Mouse (Mus musculus): Measurements from ENCODE around the gene Cp. TPM values are rescaled to one million over a fixed set of nuclear protein-coding genes. Genes with fewer than 3 reads are reported as not detected.

Cp gene
- polyA plus RNA-seq, 1 experiment from 2014 or later = 4.2 TPM

GRCm38 (mm10) chr3:19992388-19992787, 35.5 kb downstream of the Cp start:
- no peaks in the 10 kb centered on the region for H3K27me3 ChIP-seq (ENCODE audit: control insufficient read depth, insufficient read depth, low read length)
- WGBS = 87% methylated on average over 4 of the region's 4 CpGs
- ATAC-seq (ENCODE audit: insufficient read depth, low FRiP score, low TSS enrichment) = no peak

GRCm38 (mm10) chr3:19999551-19999950, 42.7 kb downstream of the Cp start:
- H3K4me2 ChIP-seq (ENCODE audit: low read depth) = no peak overlapping the region
- H3K9me3 ChIP-seq (ENCODE audit: control insufficient read depth, low read length) = no peaks in the 10 kb centered on the region
- ATAC-seq (ENCODE audit: insufficient read depth, low FRiP score, low TSS enrichment) (no peak), DNase-seq (ENCODE audit: low spot score) (no peak)
- H3K4me3 ChIP-seq (ENCODE audit: low read depth, low read length) = no peak overlapping the region
- 80% methylated on average over 2 of the region's 2 CpGs for WGBS
- H3K36me3 ChIP-seq (ENCODE audit: control insufficient read depth, insufficient read depth, low read length) = no peaks in the 10 kb centered on the region
- H3K9ac ChIP-seq (ENCODE audit: low read length) = no peak overlapping the region
- H3K27me3 ChIP-seq (ENCODE audit: control insufficient read depth, insufficient read depth, low read length) = no peaks in the 10 kb centered on the region
- H3K4me1 ChIP-seq (ENCODE audit: control insufficient read depth, insufficient read depth, low read length) = no peaks in the 10 kb centered on the region
- no peak overlapping the region for H3K27ac ChIP-seq (ENCODE audit: low read depth, low read length)

More at GRCm38 (mm10) chr3:19992388-19992787, 35.5 kb downstream of the Cp start:
- no peak overlapping the region for H3K4me3 ChIP-seq (ENCODE audit: low read depth, low read length)
- no peak overlapping the region for H3K4me2 ChIP-seq (ENCODE audit: low read depth)
- DNase-seq (ENCODE audit: low spot score) = no peak
- no peaks in the 10 kb centered on the region for H3K36me3 ChIP-seq (ENCODE audit: control insufficient read depth, insufficient read depth, low read length)
- no peaks in the 10 kb centered on the region for H3K4me1 ChIP-seq (ENCODE audit: control insufficient read depth, insufficient read depth, low read length)
- no peaks in the 10 kb centered on the region for H3K9me3 ChIP-seq (ENCODE audit: control insufficient read depth, low read length)
- H3K27ac ChIP-seq (ENCODE audit: low read depth, low read length) = no peak overlapping the region
- no peak overlapping the region for H3K9ac ChIP-seq (ENCODE audit: low read length)

GRCm38 (mm10) chr3:20000806-20001205, 44.0 kb downstream of the Cp start:
- Histone ChIP-seq H3K4me1 (ENCODE audit: control insufficient read depth, insufficient read depth, low read length) (no peaks in the 10 kb centered on the region), H3K9ac (ENCODE audit: low read length) (no peak overlapping the region), H3K4me2 (ENCODE audit: low read depth) (no peak overlapping the region), H3K4me3 (ENCODE audit: low read depth, low read length) (no peak overlapping the region), H3K36me3 (ENCODE audit: control insufficient read depth, insufficient read depth, low read length) (no peaks in the 10 kb centered on the region), H3K27ac (ENCODE audit: low read depth, low read length) (no peak overlapping the region), H3K27me3 (ENCODE audit: control insufficient read depth, insufficient read depth, low read length) (no peaks in the 10 kb centered on the region), H3K9me3 (ENCODE audit: control insufficient read depth, low read length) (no peaks in the 10 kb centered on the region)
- no peak for ATAC-seq (ENCODE audit: insufficient read depth, low FRiP score, low TSS enrichment)
- no peak for DNase-seq (ENCODE audit: low spot score)
- 74% methylated on average over 4 of the region's 4 CpGs for WGBS

- WGBS = 82% methylated on average over 5 of the region's 5 CpGs
- Histone ChIP-seq H3K4me1 (ENCODE audit: control insufficient read depth, insufficient read depth, low read length) (no peaks in the 10 kb centered on the region), H3K9ac (ENCODE audit: low read length) (no peak overlapping the region), H3K4me2 (ENCODE audit: low read depth) (no peak overlapping the region), H3K27ac (ENCODE audit: low read depth, low read length) (no peak overlapping the region), H3K4me3 (ENCODE audit: low read depth, low read length) (no peak overlapping the region), H3K36me3 (ENCODE audit: control insufficient read depth, insufficient read depth, low read length) (no peaks in the 10 kb centered on the region), H3K9me3 (ENCODE audit: control insufficient read depth, low read length) (no peaks in the 10 kb centered on the region), H3K27me3 (ENCODE audit: control insufficient read depth, insufficient read depth, low read length) (no peaks in the 10 kb centered on the region)
- no peak for ATAC-seq (ENCODE audit: insufficient read depth, low FRiP score, low TSS enrichment)
- DNase-seq (ENCODE audit: low spot score) = no peak
These were observed 45.9 kb downstream of the Cp start for GRCm38 (mm10) chr3:20002786-20003185.

GRCm38 (mm10) chr3:20004422-20004821, 47.6 kb downstream of the Cp start:
- Histone ChIP-seq H3K4me3 (ENCODE audit: low read depth, low read length) (no peak overlapping the region), H3K36me3 (ENCODE audit: control insufficient read depth, insufficient read depth, low read length) (no peaks in the 10 kb centered on the region), H3K27ac (ENCODE audit: low read depth, low read length) (no peak overlapping the region), H3K9ac (ENCODE audit: low read length) (no peak overlapping the region), H3K9me3 (ENCODE audit: control insufficient read depth, low read length) (no peaks in the 10 kb centered on the region), H3K4me2 (ENCODE audit: low read depth) (no peak overlapping the region), H3K27me3 (ENCODE audit: control insufficient read depth, insufficient read depth, low read length) (no peaks in the 10 kb centered on the region), H3K4me1 (ENCODE audit: control insufficient read depth, insufficient read depth, low read length) (no peaks in the 10 kb centered on the region)
- DNase-seq (ENCODE audit: low spot score) = no peak
- WGBS = 88% methylated on average over 8 of the region's 8 CpGs
- no peak for ATAC-seq (ENCODE audit: insufficient read depth, low FRiP score, low TSS enrichment)

- ATAC-seq (ENCODE audit: insufficient read depth, low FRiP score, low TSS enrichment) = no peak
- no peak overlapping the region for H3K9ac ChIP-seq (ENCODE audit: low read length)
- H3K27ac ChIP-seq (ENCODE audit: low read depth, low read length) = no peak overlapping the region
- no peaks in the 10 kb centered on the region for H3K27me3 ChIP-seq (ENCODE audit: control insufficient read depth, insufficient read depth, low read length)
- DNase-seq (ENCODE audit: low spot score) = no peak
- H3K4me1 ChIP-seq (ENCODE audit: control insufficient read depth, insufficient read depth, low read length) = no peaks in the 10 kb centered on the region
- no peaks in the 10 kb centered on the region for H3K9me3 ChIP-seq (ENCODE audit: control insufficient read depth, low read length)
- 84% methylated on average over 1 of the region's 1 CpGs for WGBS
- no peak overlapping the region for H3K4me2 ChIP-seq (ENCODE audit: low read depth)
- H3K4me3 ChIP-seq (ENCODE audit: low read depth, low read length) = no peak overlapping the region
- no peaks in the 10 kb centered on the region for H3K36me3 ChIP-seq (ENCODE audit: control insufficient read depth, insufficient read depth, low read length)
These were observed 48.8 kb downstream of the Cp start for GRCm38 (mm10) chr3:20005611-20006010.

GRCm38 (mm10) chr3:20007275-20007674, 50.4 kb downstream of the Cp start:
- ATAC-seq (ENCODE audit: insufficient read depth, low FRiP score, low TSS enrichment) = no peak
- no peak overlapping the region for H3K4me3 ChIP-seq (ENCODE audit: low read depth, low read length)
- no peaks in the 10 kb centered on the region for H3K36me3 ChIP-seq (ENCODE audit: control insufficient read depth, insufficient read depth, low read length)
- H3K4me1 ChIP-seq (ENCODE audit: control insufficient read depth, insufficient read depth, low read length) = no peaks in the 10 kb centered on the region
- H3K4me2 ChIP-seq (ENCODE audit: low read depth) = no peak overlapping the region
- H3K9me3 ChIP-seq (ENCODE audit: control insufficient read depth, low read length) = no peaks in the 10 kb centered on the region
- WGBS = 92% methylated on average over 4 of the region's 4 CpGs
- H3K27me3 ChIP-seq (ENCODE audit: control insufficient read depth, insufficient read depth, low read length) = no peaks in the 10 kb centered on the region
- no peak for DNase-seq (ENCODE audit: low spot score)
- no peak overlapping the region for H3K27ac ChIP-seq (ENCODE audit: low read depth, low read length)
- no peak overlapping the region for H3K9ac ChIP-seq (ENCODE audit: low read length)

- Histone ChIP-seq H3K9ac (ENCODE audit: low read length) (no peak overlapping the region), H3K4me2 (ENCODE audit: low read depth) (no peak overlapping the region), H3K4me1 (ENCODE audit: control insufficient read depth, insufficient read depth, low read length) (no peaks in the 10 kb centered on the region), H3K27me3 (ENCODE audit: control insufficient read depth, insufficient read depth, low read length) (no peaks in the 10 kb centered on the region), H3K36me3 (ENCODE audit: control insufficient read depth, insufficient read depth, low read length) (no peaks in the 10 kb centered on the region), H3K27ac (ENCODE audit: low read depth, low read length) (no peak overlapping the region), H3K4me3 (ENCODE audit: low read depth, low read length) (no peak overlapping the region), H3K9me3 (ENCODE audit: control insufficient read depth, low read length) (no peaks in the 10 kb centered on the region)
- 90% methylated on average over 5 of the region's 5 CpGs for WGBS
- ATAC-seq (ENCODE audit: insufficient read depth, low FRiP score, low TSS enrichment) = no peak
- DNase-seq (ENCODE audit: low spot score) = no peak
These were observed 50.9 kb downstream of the Cp start for GRCm38 (mm10) chr3:20007759-20008158.

- no peaks in the 10 kb centered on the region for H3K9me3 ChIP-seq (ENCODE audit: control insufficient read depth, low read length)
- no peak overlapping the region for H3K27ac ChIP-seq (ENCODE audit: low read depth, low read length)
- WGBS = 91% methylated on average over 9 of the region's 9 CpGs
- no peak overlapping the region for H3K4me3 ChIP-seq (ENCODE audit: low read depth, low read length)
- DNase-seq (ENCODE audit: low spot score) (no peak), ATAC-seq (ENCODE audit: insufficient read depth, low FRiP score, low TSS enrichment) (no peak)
- H3K36me3 ChIP-seq (ENCODE audit: control insufficient read depth, insufficient read depth, low read length) = no peaks in the 10 kb centered on the region
- H3K9ac ChIP-seq (ENCODE audit: low read length) = no peak overlapping the region
- H3K27me3 ChIP-seq (ENCODE audit: control insufficient read depth, insufficient read depth, low read length) = no peaks in the 10 kb centered on the region
- H3K4me1 ChIP-seq (ENCODE audit: control insufficient read depth, insufficient read depth, low read length) = no peaks in the 10 kb centered on the region
- no peak overlapping the region for H3K4me2 ChIP-seq (ENCODE audit: low read depth)
These were observed 53.6 kb downstream of the Cp start for GRCm38 (mm10) chr3:20010464-20010863.

Data from neural tube, embryonic 11.5 days (tissue).